Mouse (Mus musculus): ENCODE data around the gene Arhgap28.

Arhgap28 gene

DNA sequence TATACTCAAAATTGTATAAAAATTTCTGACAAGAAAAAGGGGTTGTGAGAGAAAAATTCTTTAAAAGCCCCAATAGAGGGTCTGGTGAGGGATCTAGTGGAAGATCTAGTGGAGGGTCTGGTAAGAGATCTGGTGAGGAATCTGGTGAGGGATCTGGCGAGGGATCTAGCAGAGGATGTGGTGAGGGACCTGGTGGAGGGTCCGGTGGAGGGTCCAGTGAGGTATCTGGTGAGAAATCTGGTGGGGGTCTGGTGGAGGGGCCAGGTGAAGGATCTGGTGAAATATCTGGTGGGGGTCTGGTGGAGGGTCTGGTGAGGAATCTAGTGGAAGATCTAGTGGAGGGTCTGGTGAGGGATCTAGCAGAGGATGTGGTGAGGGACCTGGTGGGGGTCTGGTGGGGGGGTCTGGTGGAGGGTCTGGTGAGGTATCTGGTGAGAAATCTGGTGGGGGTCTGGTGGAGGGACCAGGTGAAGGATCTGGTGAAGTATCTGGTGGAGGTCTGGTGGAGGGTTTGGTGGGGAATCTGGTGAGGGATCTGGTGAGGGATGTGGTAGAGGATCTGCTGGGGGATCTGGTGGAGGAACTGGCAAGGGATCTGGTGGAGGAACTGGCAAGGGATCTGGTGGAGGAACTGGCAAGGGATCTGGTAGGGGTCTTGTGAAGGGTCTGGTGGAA lies 10.4 kb downstream of the Arhgap28 start:
- no peak for DNase-seq (ENCODE audit: inconsistent age in 2 of 2, low spot score in 1 of 2)

- no peak for DNase-seq (ENCODE audit: inconsistent age in 2 of 2, low spot score in 1 of 2)
Observed at GRCm38 (mm10) chr17:67989716-67990115, 14.2 kb downstream of the Arhgap28 start.

- peak; percentile 90 to 94 for DNase-seq (ENCODE audit: inconsistent age in 2 of 2, low spot score in 1 of 2)
Observed at GRCm38 (mm10) chr17:67988920-67989621, 14.8 kb downstream of the Arhgap28 start.

DNA sequence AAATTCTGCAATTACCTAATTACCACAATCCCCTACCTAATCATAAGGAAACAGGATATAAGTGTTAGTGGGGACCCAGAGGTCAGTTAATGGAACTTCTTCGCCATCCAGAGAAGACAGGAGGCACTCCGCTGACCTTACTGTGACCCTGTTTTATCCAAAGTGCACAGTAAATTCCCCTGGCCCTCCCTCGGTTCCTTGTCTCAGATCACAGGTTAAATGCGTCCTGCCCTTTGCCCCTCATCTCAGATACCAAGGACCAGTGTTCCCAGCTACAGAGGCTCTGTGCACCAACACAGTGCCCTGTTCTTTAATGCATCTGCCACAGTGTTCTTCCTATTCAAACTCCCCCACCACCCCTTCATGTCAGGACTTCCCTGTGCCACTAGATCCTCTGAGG lies 18.4 kb downstream of the Arhgap28 start:
- no peak for DNase-seq (ENCODE audit: inconsistent age in 2 of 2, low spot score in 1 of 2)

- DNase-seq (ENCODE audit: inconsistent age in 2 of 2, low spot score in 1 of 2), result peak in 1 of 2 experiments; percentile 33
Observed at GRCm38 (mm10) chr17:67980573-67980972, 23.3 kb downstream of the Arhgap28 start.

GRCm38 (mm10) chr17:67979248-67979647 lies 24.7 kb downstream of the Arhgap28 start:
- no peak for DNase-seq (ENCODE audit: inconsistent age in 2 of 2, low spot score in 1 of 2)

DNA sequence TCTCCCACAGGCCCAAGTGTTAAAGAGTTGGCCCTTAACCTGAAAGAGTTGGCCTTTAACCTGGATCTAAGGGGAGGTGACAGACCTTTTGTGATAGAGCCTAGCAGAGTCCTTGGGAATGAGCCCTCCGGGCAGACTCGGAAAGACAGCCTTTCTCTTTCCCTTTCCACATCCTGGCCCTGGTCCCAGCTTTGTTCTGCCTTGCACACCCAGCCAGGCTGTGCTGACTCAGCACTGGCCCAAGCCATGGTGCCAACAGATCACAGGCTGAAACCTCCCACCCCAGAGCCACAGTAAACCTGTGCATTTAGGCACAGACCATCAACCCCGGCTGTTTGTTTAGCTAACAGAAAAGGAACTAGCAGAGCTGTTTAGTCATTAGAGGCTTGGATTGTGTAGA lies 25.1 kb downstream of the Arhgap28 start:
- DNase-seq (ENCODE audit: inconsistent age in 2 of 2, low spot score in 1 of 2), result peak; percentile 77 to 94

DNA sequence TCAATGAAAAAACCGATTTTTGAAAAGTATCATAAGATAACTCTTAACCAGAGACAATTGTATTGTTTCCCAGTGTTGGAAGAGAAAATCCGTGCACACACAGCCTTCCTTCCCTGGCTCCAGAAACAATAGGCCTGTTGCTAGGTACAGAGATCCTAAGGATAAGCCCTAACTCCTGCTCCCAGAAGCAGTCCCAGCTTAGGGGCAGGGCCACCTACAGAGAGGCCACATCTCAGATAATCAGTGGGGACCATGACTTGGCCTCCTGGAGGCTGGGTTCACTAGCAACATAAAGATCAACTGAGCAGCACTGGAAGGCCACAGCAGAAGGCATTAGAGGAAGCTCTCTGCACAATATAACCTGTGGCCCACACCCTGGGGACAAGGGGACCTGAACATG lies 27.5 kb downstream of the Arhgap28 start:
- DNase-seq (ENCODE audit: inconsistent age in 2 of 2, low spot score in 1 of 2), result peak in 1 of 2 experiments; percentile 58

DNA sequence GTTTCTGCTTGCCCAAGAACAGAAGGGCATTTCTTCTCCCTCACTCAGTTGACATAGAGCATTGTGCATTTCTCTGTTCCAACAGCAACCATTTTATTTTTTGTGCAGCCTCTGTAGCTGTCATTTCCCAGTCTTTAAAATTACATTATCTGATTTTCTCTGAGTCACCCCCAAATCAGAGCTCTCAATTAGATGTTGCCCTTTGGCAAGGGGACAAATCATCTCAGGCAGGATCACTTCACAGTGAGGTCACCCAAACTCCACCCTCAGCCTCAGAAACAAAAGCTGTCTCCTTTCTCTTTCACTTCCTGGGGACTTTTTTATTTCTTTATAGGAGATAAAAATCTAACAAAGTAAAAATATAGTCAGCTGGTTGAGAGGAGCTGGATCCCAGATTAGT lies 27.9 kb downstream of the Arhgap28 start:
- DNase-seq (ENCODE audit: inconsistent age in 2 of 2, low spot score in 1 of 2), result peak; percentile 57 to 82

DNA sequence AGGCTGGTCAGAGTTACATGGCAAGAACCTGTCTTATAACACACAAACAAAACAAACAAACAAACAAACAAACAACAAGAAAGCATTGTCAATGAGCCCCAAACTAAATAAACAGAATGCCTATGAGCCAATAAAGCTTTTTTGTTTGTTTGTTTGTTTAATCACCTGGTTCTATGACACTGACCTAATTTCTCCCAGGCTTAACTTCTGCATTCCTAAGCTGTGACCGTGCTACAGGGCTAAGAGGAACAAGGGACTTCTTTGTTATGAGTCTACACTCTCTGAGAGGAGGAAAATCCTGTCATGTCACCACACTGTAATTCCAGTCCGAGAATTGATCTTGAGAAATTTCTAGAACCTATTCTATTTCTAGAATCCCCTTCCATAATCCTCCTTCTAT lies 29.2 kb downstream of the Arhgap28 start:
- DNase-seq (ENCODE audit: inconsistent age in 2 of 2, low spot score in 1 of 2), result no peak

DNA sequence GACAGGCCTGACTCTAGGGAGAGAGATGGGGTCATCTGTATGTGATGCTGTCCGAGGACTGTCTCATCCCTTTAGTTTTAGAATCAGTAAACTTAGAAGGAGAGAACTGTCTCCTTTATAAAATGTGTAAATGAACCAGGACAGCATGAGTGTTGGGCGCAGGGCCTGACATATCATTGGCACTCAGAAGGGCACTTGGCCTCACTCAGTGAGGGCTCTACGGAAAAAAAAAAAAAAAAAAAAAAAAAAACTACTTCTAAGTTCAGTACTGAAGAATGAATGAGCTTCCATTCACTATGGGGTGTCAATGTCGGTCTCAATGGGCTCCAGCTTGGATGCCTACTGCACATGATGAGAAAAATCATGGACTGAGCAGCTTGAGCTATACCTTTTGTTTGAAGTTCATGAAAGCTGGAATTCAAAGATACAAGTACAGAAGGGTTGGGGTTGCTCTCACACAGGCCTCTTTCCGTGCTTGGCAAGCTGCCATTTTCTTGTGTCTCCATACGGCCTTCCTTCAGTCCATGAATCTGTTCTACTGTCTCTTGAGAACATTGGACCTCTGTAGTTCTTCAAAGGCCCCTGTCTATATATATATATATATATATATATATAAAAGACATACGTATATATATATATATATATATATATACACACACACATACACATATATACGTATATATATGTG lies 36.9 kb downstream of the Arhgap28 start:
- DNase-seq (ENCODE audit: inconsistent age in 2 of 2, low spot score in 1 of 2), result no peak

GRCm38 (mm10) chr17:67962858-67963257 lies 41.1 kb downstream of the Arhgap28 start:
- DNase-seq (ENCODE audit: inconsistent age in 2 of 2, low spot score in 1 of 2), result no peak

GRCm38 (mm10) chr17:67962020-67962419 lies 41.9 kb downstream of the Arhgap28 start:
- no peak for DNase-seq (ENCODE audit: inconsistent age in 2 of 2, low spot score in 1 of 2)

- DNase-seq (ENCODE audit: inconsistent age in 2 of 2, low spot score in 1 of 2), result no peak
Observed at GRCm38 (mm10) chr17:67958909-67959308, 45.0 kb downstream of the Arhgap28 start.

- DNase-seq (ENCODE audit: inconsistent age in 2 of 2, low spot score in 1 of 2), result no peak
Observed at GRCm38 (mm10) chr17:67957603-67958002, 46.3 kb downstream of the Arhgap28 start.

GRCm38 (mm10) chr17:67955876-67956690 lies 47.8 kb downstream of the Arhgap28 start:
- DNase-seq (ENCODE audit: inconsistent age in 2 of 2, low spot score in 1 of 2), result no peak

GRCm38 (mm10) chr17:67954961-67955360 lies 49.0 kb downstream of the Arhgap28 start:
- no peak for DNase-seq (ENCODE audit: inconsistent age in 2 of 2, low spot score in 1 of 2)

DNA sequence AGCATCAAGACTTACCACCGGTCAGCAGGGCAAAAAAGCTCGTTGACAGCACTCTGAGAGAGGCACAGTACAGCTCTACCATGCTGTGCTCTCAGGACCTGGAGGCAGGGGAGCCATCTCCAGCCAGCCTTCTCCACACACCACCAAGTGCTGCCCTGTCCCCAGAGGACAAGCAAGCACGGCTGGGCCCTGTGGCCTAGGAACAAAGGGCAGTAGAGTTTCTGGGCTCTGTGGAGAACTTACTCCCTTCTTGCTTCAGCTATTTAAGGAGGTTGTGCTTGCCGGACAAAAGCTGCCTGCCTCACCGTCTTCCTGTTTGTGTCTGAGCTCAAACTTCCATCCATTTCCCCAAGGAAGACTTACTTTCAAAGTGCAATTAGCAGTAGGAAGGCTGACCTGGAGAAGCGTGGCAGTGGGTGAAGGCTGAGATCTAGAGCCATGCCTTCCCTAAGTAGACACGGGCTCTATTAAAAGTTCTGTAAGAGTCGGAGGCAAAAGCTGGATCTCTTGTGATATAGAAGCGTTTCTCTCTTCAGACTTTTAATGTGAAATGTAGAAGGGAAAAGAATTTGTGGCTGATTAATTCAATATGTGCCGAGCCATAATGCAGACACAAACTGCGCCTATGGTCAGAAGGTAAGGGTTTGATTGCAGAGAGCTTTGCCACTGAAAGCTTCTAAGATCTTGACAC lies 53.3 kb downstream of the Arhgap28 start:
- no peak for DNase-seq (ENCODE audit: inconsistent age in 2 of 2, low spot score in 1 of 2)

- DNase-seq (ENCODE audit: inconsistent age in 2 of 2, low spot score in 1 of 2), result no peak
Observed at GRCm38 (mm10) chr17:67948601-67949000, 55.3 kb downstream of the Arhgap28 start.

- no peak for DNase-seq (ENCODE audit: inconsistent age in 2 of 2, low spot score in 1 of 2)
Observed at GRCm38 (mm10) chr17:67945453-67945852, 58.5 kb downstream of the Arhgap28 start.

DNA sequence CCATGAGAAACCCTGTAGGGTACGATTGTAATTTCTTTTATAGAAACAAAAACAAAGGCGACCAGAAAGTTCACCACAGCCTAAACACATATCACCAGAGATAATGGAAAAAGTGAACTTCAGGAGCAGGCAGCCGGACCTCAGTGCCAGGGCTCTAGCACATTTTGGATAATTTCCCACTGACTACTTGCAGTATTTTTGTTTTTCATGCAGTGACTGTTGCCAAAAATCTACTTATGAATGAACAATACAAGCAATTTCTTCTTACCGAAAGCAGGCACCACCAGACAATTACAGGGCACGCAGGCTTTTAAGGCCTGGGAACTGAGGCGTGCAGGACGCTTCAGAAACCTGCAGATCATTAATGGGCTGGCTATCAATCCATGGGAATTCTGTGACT lies 59.7 kb downstream of the Arhgap28 start:
- DNase-seq (ENCODE audit: inconsistent age in 2 of 2, low spot score in 1 of 2), result no peak

Data from adrenal gland, adult (tissue).